Mouse (Mus musculus) telencephalon, adult 2 months (tissue): Measurements from ENCODE around the gene Eif4ebp2.

Source experiments
- DNase-seq: peaks from one replicate; pipeline ENCODE4 v3.0.0-alpha.2; 2011; ENCODE audit warnings: low read depth, low spot score

Gene Eif4ebp2

GRCm38 (mm10) chr10:61383021-61383714 is 69.3 kb downstream of the Eif4ebp2 start, which contains the start of gene Pald1:
Pald1 (minus strand) TSS chr10:61383530.
- DNase-seq: peak; percentile 23

DNA sequence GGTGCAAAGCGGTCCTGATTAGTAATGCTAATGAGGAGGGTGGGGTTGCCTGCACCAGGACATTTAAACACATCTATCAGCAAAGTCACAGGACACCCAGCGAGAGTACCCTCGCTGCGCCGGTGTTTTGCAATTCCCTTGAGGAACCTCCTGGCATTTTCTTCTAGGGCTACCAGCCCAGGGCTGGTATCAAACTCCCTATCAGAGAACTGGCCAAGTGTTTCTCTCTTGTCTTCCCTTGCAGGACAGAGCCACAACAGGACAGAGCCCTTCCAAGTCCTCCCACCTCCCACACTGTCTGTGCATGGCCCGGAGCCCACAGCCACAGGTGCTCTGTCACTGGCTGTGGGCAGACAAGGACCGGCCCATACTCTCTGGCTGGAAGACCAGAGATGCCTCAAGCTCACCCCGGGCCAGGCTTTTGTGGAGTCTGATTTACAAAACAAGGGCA is 70.2 kb downstream of the Eif4ebp2 start:
- no peak for DNase-seq

DNA sequence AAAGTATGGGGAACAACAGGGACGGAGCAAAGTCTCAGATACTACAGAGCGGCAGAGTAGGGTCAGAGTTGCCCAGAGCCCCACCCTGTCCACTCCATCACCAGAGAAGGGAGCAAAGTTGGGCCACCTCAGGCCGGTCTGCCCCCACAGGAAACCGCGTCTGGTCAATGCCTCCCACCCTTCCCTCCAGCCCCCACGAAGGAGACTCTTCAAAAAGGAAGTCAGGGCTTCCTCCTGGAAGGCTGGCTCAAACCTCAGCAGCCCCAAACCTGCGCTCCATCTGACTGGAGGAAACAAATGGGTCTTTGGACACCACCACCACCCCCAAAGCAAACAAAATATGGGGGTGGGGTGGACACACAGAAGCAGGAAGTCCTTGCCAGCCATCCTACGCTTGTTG is 70.6 kb downstream of the Eif4ebp2 start:
- no peak for DNase-seq

DNA sequence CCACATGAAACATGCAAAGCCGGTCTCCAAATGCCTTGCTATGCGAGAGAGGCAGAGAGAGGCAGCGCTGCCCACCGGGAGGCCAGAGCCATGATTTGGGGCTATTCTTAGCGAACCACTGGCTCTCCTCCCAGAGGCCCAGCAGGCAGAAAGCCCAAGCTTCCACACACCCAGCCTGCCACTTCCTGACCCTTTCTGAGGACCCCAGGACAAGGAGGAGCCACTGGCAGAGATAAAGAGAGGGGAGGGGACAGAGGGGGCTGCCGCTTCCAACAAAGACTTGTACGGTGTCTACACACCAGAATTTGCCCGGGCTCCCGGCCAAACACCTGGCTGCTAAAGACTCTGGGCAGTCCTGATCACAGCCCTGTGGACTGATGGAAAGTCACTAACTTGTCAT is 72.3 kb downstream of the Eif4ebp2 start:
- DNase-seq: no peak

- DNase-seq: no peak
These were observed 73.0 kb downstream of the Eif4ebp2 start for GRCm38 (mm10) chr10:61379340-61380040.

GRCm38 (mm10) chr10:61378698-61379097 is 73.8 kb downstream of the Eif4ebp2 start:
- DNase-seq: no peak
